Mouse (Mus musculus): Measurements from ENCODE around the gene Galnt2. TPM values are rescaled to one million over a fixed set of nuclear protein-coding genes. Genes with fewer than 3 reads are reported as not detected.

Gene Galnt2
- polyA plus RNA-seq, 1 experiment from 2014 or later: 54.2 TPM

DNA sequence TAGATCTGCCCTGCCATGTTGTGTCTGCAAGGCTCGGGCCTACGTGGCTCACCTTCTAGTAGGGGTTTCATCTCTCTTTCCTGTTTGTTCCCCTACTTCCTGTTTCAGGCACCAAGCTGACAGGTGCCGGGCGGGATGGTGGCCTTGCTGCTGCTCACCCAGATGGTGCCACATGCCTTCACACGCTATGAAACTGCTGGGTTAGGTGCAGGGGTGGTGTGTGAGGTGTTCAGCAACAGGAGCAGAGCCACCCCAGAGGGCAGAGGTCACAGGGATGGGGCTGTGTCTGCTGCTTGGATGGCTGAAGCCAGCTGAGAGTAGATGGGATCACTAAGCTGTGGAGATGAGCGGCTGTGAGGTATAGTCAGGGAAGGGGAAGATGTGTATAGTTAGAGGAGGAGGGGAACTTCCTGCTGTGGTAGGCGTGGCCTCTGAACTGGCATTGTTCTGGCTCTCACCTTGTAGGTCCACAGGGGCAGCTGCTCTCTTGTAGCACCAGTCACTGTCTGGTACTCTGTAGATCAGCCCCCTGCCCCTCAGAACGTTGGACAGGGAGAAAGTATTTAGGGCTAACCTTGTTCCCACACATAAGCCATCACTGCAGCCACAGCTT is 42.5 kb downstream of the Galnt2 start:
- H3K27me3 ChIP-seq: no peaks in the 10 kb centered on the region
- ATAC-seq (replicated peaks): no peak
- H3K9me3 ChIP-seq: no peaks in the 10 kb centered on the region
- no peak overlapping the region for H3K4me2 ChIP-seq (replicated peaks)
- H3K4me3 ChIP-seq: no peak overlapping the region
- peaks cover 36% of the 10 kb centered on the region for H3K4me1 ChIP-seq
- 77% methylated on average over 8 of the region's 8 CpGs for WGBS
- no peak overlapping the region for H3K27ac ChIP-seq (replicated peaks)
- H3K36me3 ChIP-seq: no peaks in the 10 kb centered on the region
- no peak overlapping the region for H3K9ac ChIP-seq (replicated peaks)

DNA sequence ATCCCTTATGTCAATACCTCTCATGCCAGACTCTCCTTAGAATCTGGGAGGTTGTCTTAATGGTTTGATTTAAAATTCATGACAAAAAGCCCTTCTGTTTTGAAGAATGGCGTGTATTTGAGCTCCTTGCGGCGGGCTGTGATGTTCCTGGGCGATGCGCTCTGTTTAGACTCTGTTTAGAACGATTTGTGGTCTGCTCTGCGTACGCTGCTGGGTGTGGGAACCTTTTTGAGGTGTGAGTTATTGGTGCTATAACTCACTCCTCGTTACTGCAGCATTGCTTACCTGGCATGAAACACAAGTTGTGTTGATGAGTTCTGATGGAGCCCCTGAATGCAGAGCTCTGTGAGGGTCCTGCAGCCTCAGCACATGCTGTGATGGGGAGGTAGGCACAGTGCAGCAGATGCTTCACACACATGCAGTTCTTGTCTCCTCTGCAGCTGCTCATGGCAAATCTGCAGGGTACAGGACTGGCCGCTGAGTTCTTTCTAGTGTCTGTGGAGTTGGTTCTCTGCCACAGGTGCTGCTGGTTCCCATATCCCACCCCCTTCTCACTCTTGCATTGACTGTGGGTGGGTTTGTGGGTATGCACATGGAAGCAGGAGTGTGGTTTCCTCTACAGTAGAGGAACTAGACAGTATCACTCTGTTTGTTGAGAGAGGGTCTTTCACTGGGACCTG is 43.4 kb downstream of the Galnt2 start:
- Histone ChIP-seq H3K36me3 (no peaks in the 10 kb centered on the region), H3K27ac (replicated peaks) (peak overlapping the region; percentile 48), H3K27me3 (no peaks in the 10 kb centered on the region), H3K9me3 (no peaks in the 10 kb centered on the region), H3K4me3 (no peak overlapping the region), H3K4me1 (peaks cover 36% of the 10 kb centered on the region), H3K9ac (replicated peaks) (no peak overlapping the region), H3K4me2 (replicated peaks) (no peak overlapping the region)
- WGBS: 55% methylated on average over 10 of the region's 10 CpGs
- no peak for ATAC-seq (replicated peaks)

DNA sequence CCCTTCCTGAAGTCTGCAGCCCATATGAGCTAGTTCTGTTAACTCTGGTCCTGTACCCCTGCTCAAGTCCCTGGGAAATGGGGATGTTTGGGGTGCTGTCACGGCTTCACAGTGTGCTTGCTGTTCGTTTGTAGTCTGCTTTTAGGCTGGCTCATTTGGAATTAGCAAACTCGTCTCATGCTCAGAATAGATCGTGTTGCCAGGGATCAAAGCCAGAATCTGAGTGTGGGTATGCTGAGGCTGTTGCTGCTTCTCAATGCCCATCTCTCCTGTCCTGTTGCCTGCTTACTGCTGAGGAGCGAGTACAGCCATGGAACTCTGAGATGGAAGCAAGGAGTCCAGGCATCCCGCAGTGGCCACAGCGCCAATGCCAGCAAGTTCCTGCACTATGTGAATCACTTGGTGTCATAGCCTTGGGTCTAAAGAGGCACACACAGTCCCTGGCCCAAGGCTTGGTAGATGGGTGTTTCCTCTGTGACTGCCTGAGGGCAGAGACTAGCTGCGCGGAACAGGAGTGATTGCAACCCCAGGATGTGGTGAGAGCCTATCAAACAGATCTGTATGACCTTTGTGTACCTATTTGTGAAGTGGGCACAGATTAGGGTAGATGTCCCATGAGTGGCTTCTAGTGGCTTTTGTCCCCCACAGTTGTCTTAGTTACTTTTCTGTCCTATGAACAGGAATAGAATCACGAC is 44.3 kb downstream of the Galnt2 start:
- no peaks in the 10 kb centered on the region for H3K36me3 ChIP-seq
- H3K4me1 ChIP-seq: peaks cover 36% of the 10 kb centered on the region
- no peaks in the 10 kb centered on the region for H3K9me3 ChIP-seq
- no peak for ATAC-seq (replicated peaks)
- H3K4me2 ChIP-seq (replicated peaks): no peak overlapping the region
- no peak overlapping the region for H3K4me3 ChIP-seq
- no peaks in the 10 kb centered on the region for H3K27me3 ChIP-seq
- no peak overlapping the region for H3K27ac ChIP-seq (replicated peaks)
- 79% methylated on average over 10 of the region's 10 CpGs for WGBS
- no peak overlapping the region for H3K9ac ChIP-seq (replicated peaks)

DNA sequence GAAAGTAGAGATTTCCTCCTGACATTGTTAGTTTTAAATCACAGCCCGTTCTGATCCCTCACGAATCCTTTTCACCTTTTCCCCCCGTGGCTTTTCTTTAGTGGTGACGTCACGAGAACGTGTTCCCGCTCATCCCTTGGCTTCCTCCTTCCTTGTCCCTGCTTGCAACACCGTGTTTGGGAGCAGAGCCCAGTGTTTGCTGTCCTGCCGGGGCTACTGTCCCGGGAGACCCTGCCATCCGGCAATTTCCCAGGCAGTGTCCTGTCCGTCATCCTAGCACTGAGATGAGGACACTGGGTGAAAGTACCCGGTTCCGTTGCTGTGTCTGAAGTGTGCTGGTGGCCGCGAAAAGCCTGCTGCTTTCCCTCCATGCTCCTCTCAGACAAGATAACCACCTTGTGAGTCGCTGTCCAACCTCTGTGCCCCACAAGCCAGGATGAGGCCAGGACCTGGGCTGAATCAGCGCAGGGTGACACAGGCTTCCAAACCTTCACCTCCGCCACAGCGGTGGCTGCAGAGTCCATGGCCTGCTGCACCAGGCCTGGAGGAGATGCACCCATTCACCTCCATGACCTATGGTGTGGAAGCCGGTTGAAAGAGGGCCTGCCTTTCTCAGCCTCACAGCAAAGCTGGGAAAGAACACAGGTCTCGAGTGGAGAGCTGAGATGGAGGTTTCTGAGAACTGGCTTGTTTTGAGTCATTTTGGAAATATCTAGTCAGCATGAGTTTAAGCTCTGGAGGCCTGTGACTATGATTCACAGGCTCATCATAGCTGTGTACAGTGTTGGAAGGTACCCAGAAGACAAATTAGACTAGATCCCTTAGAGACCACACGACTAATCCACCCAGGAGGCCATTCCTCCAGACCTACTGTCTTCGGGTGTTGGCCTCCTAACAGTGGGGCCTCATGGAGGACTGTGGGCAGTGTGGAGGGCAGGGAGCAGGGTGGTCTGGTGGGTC is 47.0 kb downstream of the Galnt2 start:
- Histone ChIP-seq H3K36me3 (no peaks in the 10 kb centered on the region), H3K27ac (replicated peaks) (no peak overlapping the region), H3K9ac (replicated peaks) (no peak overlapping the region), H3K4me3 (no peak overlapping the region), H3K27me3 (no peaks in the 10 kb centered on the region), H3K9me3 (no peaks in the 10 kb centered on the region), H3K4me1 (peaks cover 55% of the 10 kb centered on the region), H3K4me2 (replicated peaks) (no peak overlapping the region)
- WGBS: 67% methylated on average over 24 of the region's 24 CpGs
- ATAC-seq (replicated peaks): no peak

DNA sequence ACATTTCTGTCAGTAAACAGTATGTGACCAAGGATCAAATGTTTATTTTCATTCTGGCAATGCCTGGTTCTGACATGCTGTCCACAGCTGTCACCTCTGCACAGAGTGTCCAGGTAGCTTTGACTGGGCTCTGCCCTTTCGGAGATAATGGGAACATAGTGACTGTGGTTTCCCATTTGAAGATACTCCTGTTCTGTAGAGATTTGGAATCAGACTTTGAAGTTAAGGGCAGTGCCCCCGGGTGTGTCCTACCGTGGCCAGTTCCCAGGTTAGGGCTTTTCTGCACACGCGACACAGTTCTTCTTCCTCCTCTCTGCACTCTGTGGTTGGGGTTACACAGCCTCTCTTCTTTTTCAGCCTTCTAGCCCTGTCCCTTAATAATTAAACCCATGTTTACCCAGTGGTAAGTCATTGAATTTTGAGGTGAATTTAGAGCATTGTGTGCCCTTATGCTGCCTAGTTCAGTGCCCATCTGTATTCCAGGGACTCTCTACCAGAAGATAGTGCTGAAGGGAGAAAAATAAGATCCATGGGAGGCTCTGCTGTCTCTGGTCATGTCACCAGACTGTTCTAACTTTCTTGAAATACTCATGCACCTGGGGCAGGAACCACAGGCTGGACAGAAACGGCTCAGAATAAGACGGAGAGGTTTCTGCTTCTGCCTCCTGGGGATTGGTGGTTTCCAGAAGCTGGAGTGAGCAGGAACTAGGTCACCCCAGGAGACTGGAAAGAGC is 47.9 kb downstream of the Galnt2 start:
- no peaks in the 10 kb centered on the region for H3K27me3 ChIP-seq
- H3K36me3 ChIP-seq: no peaks in the 10 kb centered on the region
- H3K4me3 ChIP-seq: no peak overlapping the region
- WGBS: 89% methylated on average over 7 of the region's 7 CpGs
- H3K4me2 ChIP-seq (replicated peaks): no peak overlapping the region
- H3K9me3 ChIP-seq: no peaks in the 10 kb centered on the region
- no peak for ATAC-seq (replicated peaks)
- H3K9ac ChIP-seq (replicated peaks): no peak overlapping the region
- peaks cover 56% of the 10 kb centered on the region for H3K4me1 ChIP-seq
- H3K27ac ChIP-seq (replicated peaks): no peak overlapping the region

DNA sequence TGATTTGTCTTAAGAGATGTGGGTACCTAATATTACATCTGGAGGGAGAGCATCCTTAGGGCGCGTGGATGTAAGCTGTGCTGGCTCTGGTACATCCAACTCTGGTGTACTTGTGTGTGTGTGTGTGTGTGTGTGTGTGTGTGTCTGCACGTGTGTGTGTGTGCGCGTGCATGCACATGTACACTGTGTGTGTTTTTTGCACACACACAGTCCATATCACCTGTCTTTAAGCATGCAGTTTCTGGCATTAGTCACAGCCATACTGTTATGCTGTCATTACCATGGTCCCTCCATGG is 48.4 kb downstream of the Galnt2 start:
- Histone ChIP-seq H3K4me2 (replicated peaks) (no peak overlapping the region), H3K27ac (replicated peaks) (no peak overlapping the region), H3K9ac (replicated peaks) (no peak overlapping the region), H3K27me3 (no peaks in the 10 kb centered on the region), H3K4me3 (no peak overlapping the region), H3K9me3 (no peaks in the 10 kb centered on the region), H3K4me1 (peaks cover 56% of the 10 kb centered on the region), H3K36me3 (no peaks in the 10 kb centered on the region)
- WGBS: 97% methylated on average over 5 of the region's 5 CpGs
- no peak for ATAC-seq (replicated peaks)

DNA sequence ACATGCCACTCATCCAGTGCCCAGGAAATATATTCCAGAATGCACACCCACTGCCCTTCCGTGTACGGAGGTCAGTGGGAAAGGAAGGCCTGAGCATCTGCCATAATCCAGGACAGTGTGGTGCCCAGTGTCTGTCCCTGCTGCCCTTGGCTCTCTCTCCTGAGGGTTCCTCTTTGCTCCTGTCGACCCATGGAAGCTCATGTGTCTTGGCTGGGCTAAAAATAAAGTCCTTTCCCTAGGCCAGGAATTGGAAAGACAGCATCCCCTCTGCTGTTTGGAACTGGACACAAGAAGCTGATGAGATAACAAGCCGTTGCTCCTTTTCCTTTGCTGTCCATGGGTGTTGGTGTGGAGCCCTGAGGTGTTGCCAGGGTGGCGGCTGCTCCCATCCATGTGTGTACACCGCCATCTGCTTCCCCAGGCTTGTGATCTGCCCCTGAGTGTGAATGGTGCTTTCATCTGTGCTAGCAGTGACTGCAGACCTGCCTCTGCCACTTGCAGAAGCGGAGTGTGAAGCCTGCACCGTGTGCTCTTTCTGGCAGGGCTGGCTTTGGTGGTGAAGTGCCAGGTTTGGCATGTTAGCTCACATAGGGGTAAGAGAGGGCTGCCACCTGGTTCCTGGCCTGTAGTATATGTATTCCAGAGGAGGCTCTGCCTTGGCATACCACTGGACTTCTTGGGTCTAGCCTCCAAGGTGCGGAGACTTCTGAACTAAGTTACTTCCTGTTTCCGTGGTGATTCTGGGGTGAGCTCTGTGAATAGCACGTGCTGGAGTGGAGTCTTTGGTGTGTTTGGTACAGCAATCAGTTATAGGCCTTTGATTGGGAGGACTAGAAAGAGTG is 50.7 kb downstream of the Galnt2 start:
- Histone ChIP-seq H3K9ac (replicated peaks) (no peak overlapping the region), H3K4me2 (replicated peaks) (no peak overlapping the region), H3K4me1 (peaks cover 68% of the 10 kb centered on the region), H3K9me3 (no peaks in the 10 kb centered on the region), H3K27ac (replicated peaks) (peak overlapping the region; percentile 68), H3K27me3 (no peaks in the 10 kb centered on the region), H3K36me3 (no peaks in the 10 kb centered on the region), H3K4me3 (no peak overlapping the region)
- WGBS: 46% methylated on average over 11 of the region's 11 CpGs
- ATAC-seq (replicated peaks): peak; percentile 14; the same call in 1 of the 2 replicates

DNA sequence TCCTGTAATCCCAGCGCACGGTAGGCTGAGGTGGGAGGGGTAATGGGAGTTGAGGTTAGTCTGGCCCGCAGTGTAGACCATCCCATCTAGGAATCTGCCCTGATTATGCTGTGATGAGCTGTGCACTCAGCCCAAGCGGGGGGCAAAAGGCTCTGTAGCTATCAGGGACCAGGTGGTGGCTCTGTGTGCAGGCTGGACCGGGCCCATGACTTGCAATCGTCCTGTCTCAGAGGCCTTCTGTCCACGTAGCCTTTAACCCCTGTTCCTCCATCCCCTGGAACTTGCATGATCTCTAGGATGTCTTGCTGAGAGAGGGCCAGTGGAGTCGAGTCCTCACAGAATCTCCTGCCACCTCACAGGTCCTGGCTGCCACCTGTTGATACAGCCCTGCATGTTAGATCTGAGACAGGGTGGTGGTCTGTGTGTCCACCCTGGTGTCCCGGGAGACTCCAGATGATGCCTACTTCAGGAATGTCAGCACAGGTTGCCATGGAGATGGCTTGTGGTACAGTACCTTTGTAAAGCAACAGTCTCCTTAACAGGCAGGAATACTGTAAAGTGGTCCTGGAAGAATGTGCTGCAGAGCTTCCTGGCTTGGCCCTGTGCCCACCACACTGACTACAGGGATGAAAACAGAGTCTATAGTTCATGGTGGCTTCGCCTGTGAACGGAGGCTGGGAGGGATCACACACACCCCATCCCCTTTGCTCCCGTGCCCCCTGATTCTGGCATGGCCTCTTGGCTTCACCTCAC is 51.9 kb downstream of the Galnt2 start:
- H3K9me3 ChIP-seq: no peaks in the 10 kb centered on the region
- peaks cover 62% of the 10 kb centered on the region for H3K4me1 ChIP-seq
- no peak overlapping the region for H3K4me3 ChIP-seq
- 59% methylated on average over 12 of the region's 12 CpGs for WGBS
- H3K27ac ChIP-seq (replicated peaks): peak overlapping the region; percentile 84
- no peaks in the 10 kb centered on the region for H3K27me3 ChIP-seq
- H3K36me3 ChIP-seq: no peaks in the 10 kb centered on the region
- ATAC-seq (replicated peaks): no peak
- no peak overlapping the region for H3K4me2 ChIP-seq (replicated peaks)
- no peak overlapping the region for H3K9ac ChIP-seq (replicated peaks)

DNA sequence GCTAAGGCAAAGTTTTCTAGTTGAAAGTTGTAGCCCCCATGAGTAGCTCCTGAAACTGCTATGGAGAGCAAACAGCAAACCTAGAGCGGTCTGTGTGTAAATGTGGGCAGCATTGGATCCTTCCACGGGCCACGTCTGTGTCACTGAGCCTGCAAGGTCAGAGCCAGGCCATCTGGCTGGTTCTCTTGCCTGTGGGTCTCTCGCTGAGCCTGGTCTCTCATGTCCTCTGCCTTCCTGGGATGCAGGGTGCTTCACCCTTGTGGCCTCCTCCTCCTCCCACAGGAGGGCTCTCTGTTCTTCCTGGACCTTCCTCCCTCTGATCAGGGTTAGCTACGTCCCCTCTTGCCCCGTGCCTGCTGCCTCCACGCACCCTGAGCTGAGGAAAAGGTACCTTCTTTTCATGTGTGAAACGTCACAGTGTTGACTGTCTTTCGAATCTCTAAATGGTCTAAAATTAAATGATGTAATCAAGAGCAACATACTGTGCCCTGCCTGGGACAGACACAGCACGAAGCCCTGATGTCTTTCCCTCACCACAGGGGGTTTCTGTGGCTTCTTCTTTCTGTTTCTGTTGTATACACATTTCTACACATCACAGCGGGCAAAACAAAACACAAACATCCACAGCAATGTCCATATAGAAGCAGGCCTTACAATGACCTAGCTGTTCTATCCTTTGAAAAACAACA is 52.6 kb downstream of the Galnt2 start:
- H3K9ac ChIP-seq (replicated peaks): no peak overlapping the region
- H3K36me3 ChIP-seq: no peaks in the 10 kb centered on the region
- peak overlapping the region; percentile 84 for H3K27ac ChIP-seq (replicated peaks)
- peaks cover 62% of the 10 kb centered on the region for H3K4me1 ChIP-seq
- 25% methylated on average over 11 of the region's 11 CpGs for WGBS
- no peaks in the 10 kb centered on the region for H3K9me3 ChIP-seq
- H3K4me2 ChIP-seq (replicated peaks): no peak overlapping the region
- H3K27me3 ChIP-seq: no peaks in the 10 kb centered on the region
- no peak for ATAC-seq (replicated peaks)
- H3K4me3 ChIP-seq: no peak overlapping the region

DNA sequence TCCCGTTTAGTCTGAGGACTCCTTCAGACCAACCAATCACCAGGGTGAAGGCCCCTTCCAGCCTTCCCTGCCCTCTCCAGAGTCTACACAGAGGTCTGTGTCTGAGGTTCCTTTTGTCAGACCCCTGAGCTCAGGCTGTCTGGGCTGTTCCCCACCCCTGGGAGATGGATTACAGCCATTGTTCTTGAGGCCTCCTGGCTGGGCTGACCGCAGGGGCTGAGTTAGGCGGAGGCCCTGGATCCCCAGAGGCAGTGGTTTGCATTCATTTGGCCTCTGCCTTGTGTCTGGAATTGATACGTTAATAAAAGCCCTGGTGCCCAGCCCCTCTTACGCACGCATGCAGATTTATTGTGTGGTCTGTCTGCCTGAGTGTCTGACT is 53.1 kb downstream of the Galnt2 start:
- WGBS: 2% methylated on average over 6 of the region's 6 CpGs
- peaks cover 66% of the 10 kb centered on the region for H3K4me1 ChIP-seq

More for the DNA sequence above, 53.1 kb downstream of the Galnt2 start:
- Histone ChIP-seq H3K9me3 (no peaks in the 10 kb centered on the region), H3K9ac (replicated peaks) (no peak overlapping the region), H3K36me3 (no peaks in the 10 kb centered on the region), H3K27me3 (no peaks in the 10 kb centered on the region), H3K4me2 (replicated peaks) (no peak overlapping the region), H3K27ac (replicated peaks) (peak overlapping the region; percentile 84), H3K4me3 (no peak overlapping the region)
- ATAC-seq (replicated peaks): peak; percentile 61
